Comparison of ENCODE assay signal across 17 mouse cellular contexts in the genomic region with DNA sequence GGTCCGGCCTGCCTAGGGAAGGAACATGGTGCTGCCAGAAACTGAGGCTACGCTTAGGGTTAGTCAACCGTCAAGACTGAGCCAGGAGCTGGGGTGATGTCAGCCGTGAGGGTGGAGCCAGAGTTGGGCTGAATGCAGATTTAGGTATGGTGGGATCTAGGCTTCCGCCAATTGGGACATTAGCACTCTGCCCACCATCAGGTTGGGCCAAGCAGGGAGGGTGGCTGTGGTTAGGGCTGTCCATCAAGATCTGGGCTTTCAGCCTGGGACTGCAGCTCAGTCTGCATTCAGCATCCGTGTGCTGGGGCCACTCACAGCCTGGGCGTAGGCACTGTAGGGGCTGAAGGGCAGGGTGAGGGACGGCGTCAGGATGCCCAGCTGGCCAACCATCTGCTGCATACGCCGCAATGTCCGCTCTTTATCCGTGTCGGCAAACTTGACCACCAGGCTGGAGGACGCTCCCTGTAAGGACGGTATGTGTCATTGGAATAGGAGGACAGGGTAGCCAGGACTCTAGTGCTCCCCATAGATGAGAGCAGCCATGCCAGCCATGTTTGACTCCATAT. TPM values are rescaled to one million over a fixed set of nuclear protein-coding genes. Genes with fewer than 3 reads are reported as not detected.
DNase-seq lines count a peak whose midpoint lies in the region; ATAC-seq lines count a peak whose summit lies in the region.
"Had no signal": no experiment of that assay in that cellular context is flagged by ENCODE, and none has a peak within 500 bp of the region (broad histone marks: within the 10 kb centered on the region; RNA-seq: fewer than 3 reads in every experiment).

No protein-coding gene starts in this region.

- intact Hi-C loops in left cerebral cortex, postnatal 4 days (cut with DNase I), result loop anchor here (10.0 kb wide), 1 partner anchor 273 kb away; no protein-coding TSS in a partner anchor

- ATAC-seq in frontal cortex, adult (ENCODE audit: low TSS enrichment), result peak; percentile 9
- ATAC-seq: inflammation-experienced regulatory T-cells, adult 6 months had no signal

- peak; percentile 2 for DNase-seq in adrenal gland, postnatal 14 days
- no peak for DNase-seq in adrenal gland, adult 2 months
- no peak for DNase-seq in frontal cortex, adult 2 months (ENCODE audit: extremely low spot score in 1 of 2, low spot score in 1 of 2)
- DNase-seq in left cerebral cortex, postnatal 4 days, result peak; percentile 9
- no peak for DNase-seq in left cerebral cortex, adult 8-10 months (ENCODE audit: low spot score in 2 of 2)
- DNase-seq in testis, postnatal 10 days (ENCODE audit: low spot score), result peak; percentile 38
- DNase-seq in testis, postnatal 14 days (ENCODE audit: low spot score), result no peak
- DNase-seq: adrenal gland, adult 8-10 months; heart, postnatal 10 days; kidney, adult 8-10 months; kidney, postnatal 36 days; layer of hippocampus, adult 9-11 months; thymus, postnatal 14 days had no signal

RNA-seq across cellular contexts. Expression of gene Nfic, which starts 12.3 kb away (rescaled TPM):
- 90.1 and 104 TPM in 2 replicates for total RNA-seq in adrenal gland, postnatal 14 days (2021)
- 100 to 1,000 TPM in 1 of 2 experiments, 10 to 100 TPM in 1; 80.8 to 126 TPM for total RNA-seq in adrenal gland, adult 2 months (2021)
- 142 and 171 TPM in 2 replicates for polyA plus RNA-seq in adrenal gland, adult 2 months (2012; rRNA removed)
- polyA plus RNA-seq in frontal cortex, adult 2 months (2012; rRNA removed), result 39.6 and 47.7 TPM in 2 replicates
- 10 to 100 TPM; 29.5 to 31.1 TPM for total RNA-seq in left cerebral cortex, postnatal 4 days (2021)
- total RNA-seq in left cerebral cortex, adult 8-10 months (2022), result 10 to 100 TPM; 83.3 to 98.1 (median 85.4) TPM

RNA-seq across cellular contexts. Expression of gene Celf5, which starts 14.8 kb away (rescaled TPM):
- 0.48 and 0.98 TPM in 2 replicates for total RNA-seq in adrenal gland, postnatal 14 days (2021)
- total RNA-seq in adrenal gland, adult 2 months (2021), result under 1 TPM; 0.55 to 0.78 TPM
- polyA plus RNA-seq in adrenal gland, adult 2 months (2012; rRNA removed), result 1.4 and 2.2 TPM in 2 replicates
- 345 and 388 TPM in 2 replicates for polyA plus RNA-seq in frontal cortex, adult 2 months (2012; rRNA removed)
- total RNA-seq in left cerebral cortex, postnatal 4 days (2021), result 100 to 1,000 TPM; 303 to 316 TPM
- total RNA-seq in left cerebral cortex, adult 8-10 months (2022), result 100 to 1,000 TPM; 229 to 265 (median 242) TPM
- total RNA-seq: monocyte, adult 5-6 weeks had no signal
- polyA plus RNA-seq: liver, embryonic 15.5 days had no signal

RNA-seq across cellular contexts. Expression of gene Ncln, which starts 28.4 kb away (rescaled TPM):
- 102 and 107 TPM in 2 replicates for total RNA-seq in adrenal gland, postnatal 14 days (2021)
- 100 to 1,000 TPM; 111 to 123 TPM for total RNA-seq in adrenal gland, adult 2 months (2021)
- polyA plus RNA-seq in adrenal gland, adult 2 months (2012; rRNA removed), result 562 and 856 TPM in 2 replicates
- 120 and 134 TPM in 2 replicates for polyA plus RNA-seq in frontal cortex, adult 2 months (2012; rRNA removed)
- 100 to 1,000 TPM; 104 to 105 TPM for total RNA-seq in left cerebral cortex, postnatal 4 days (2021)
- total RNA-seq in left cerebral cortex, adult 8-10 months (2022), result 10 to 100 TPM; 70.9 to 91.6 (median 73.7) TPM

RNA-seq across cellular contexts. Expression of gene S1pr4, which starts 32.2 kb away (rescaled TPM):
- 2.3 and 7.4 TPM in 2 replicates for total RNA-seq in adrenal gland, postnatal 14 days (2021)
- 1 to 10 TPM in 1 of 2 experiments, under 1 TPM in 1; 0.98 to 1.6 TPM for total RNA-seq in adrenal gland, adult 2 months (2021)
- polyA plus RNA-seq in adrenal gland, adult 2 months (2012; rRNA removed), result 3.5 and 3.6 TPM in 2 replicates
- polyA plus RNA-seq in frontal cortex, adult 2 months (2012; rRNA removed), result 0.94 and 1.1 TPM in 2 replicates
- under 1 TPM; 0.14 to 0.66 TPM for total RNA-seq in left cerebral cortex, postnatal 4 days (2021)
- 1 to 10 TPM in 2 of 4 experiments, under 1 TPM in 2; 0.41 to 1.2 (median 0.89) TPM for total RNA-seq in left cerebral cortex, adult 8-10 months (2022)

RNA-seq across cellular contexts. Expression of gene Gna15, which starts 56.3 kb away (rescaled TPM):
- 0.85 and 1.9 TPM in 2 replicates for total RNA-seq in adrenal gland, postnatal 14 days (2021)
- 1 to 10 TPM; 1.1 to 2.2 TPM for total RNA-seq in adrenal gland, adult 2 months (2021)
- polyA plus RNA-seq in adrenal gland, adult 2 months (2012; rRNA removed), result 1.4 and 1.9 TPM in 2 replicates
- 2.9 and 3.7 TPM in 2 replicates for polyA plus RNA-seq in frontal cortex, adult 2 months (2012; rRNA removed)
- total RNA-seq in left cerebral cortex, postnatal 4 days (2021), result 1 to 10 TPM; 1.1 to 1.6 TPM
- 1 to 10 TPM; 3.4 to 6.1 (median 5.3) TPM for total RNA-seq in left cerebral cortex, adult 8-10 months (2022)

Comparison
In these comparisons a context has a peak if more than half of its experiments do, and no peak if none do; other contexts are left out.
1. DNase-seq: peak in adrenal gland, postnatal 14 days (single experiment), left cerebral cortex, postnatal 4 days (single experiment) and testis, postnatal 10 days (single experiment); none in adrenal gland, adult 2 months (single experiment), frontal cortex, adult 2 months (0 of 2), left cerebral cortex, adult 8-10 months (0 of 2) and testis, postnatal 14 days (single experiment).
2. RNA of gene Celf5, which starts 14.8 kb away (total RNA-seq): 303 to 316 TPM in left cerebral cortex, postnatal 4 days and 229 to 265 TPM in left cerebral cortex, adult 8-10 months; 0.55 to 0.78 TPM in adrenal gland, adult 2 months and 0.48 to 0.98 TPM in adrenal gland, postnatal 14 days; every median in the first group is over 100 times any median in the second.